Comparison of ENCODE assay signal across 28 mouse cellular contexts in genomic region chr5:143266794-143267193, GRCm38 (mm10). TPM values are rescaled to one million over a fixed set of nuclear protein-coding genes. Genes with fewer than 3 reads are reported as not detected.
DNase-seq lines count a peak whose midpoint lies in the region; ATAC-seq lines count a peak whose summit lies in the region.
"Had no signal": no experiment of that assay in that cellular context is flagged by ENCODE, and none has a peak within 500 bp of the region (broad histone marks: within the 10 kb centered on the region; RNA-seq: fewer than 3 reads in every experiment).

No protein-coding gene starts in this region.

- no peaks in the 10 kb centered on the region for H3K9me3 ChIP-seq in hindbrain, embryonic 13.5 days
- no peaks in the 10 kb centered on the region for H3K9me3 ChIP-seq in hindbrain, embryonic 14.5 days (ENCODE audit: control insufficient read depth, low read length)
- H3K9me3 ChIP-seq: embryonic facial prominence, embryonic 10.5 days; embryonic facial prominence, embryonic 12.5 days; forebrain, embryonic 13.5 days; forebrain, embryonic 15.5 days; G1E had no signal

- peaks cover 33% of the 10 kb centered on the region for H3K36me3 ChIP-seq in hindbrain, embryonic 13.5 days
- peaks cover 32% of the 10 kb centered on the region for H3K36me3 ChIP-seq in hindbrain, embryonic 14.5 days (replicated peaks; ENCODE audit: control insufficient read depth, insufficient read depth)

- DNase-seq in hindbrain, embryonic 14.5 days (ENCODE audit: low spot score), result no peak
- DNase-seq in brain, adult 2 months (ENCODE audit: low read depth, low spot score), result peak; percentile 49
- DNase-seq in fibroblast of lung, adult 2 months (ENCODE audit: low read depth), result peak; percentile 8
- no peak for DNase-seq in heart, adult 9 months (ENCODE audit: low spot score in 2 of 2)
- no peak for DNase-seq in spleen, adult 12 weeks (ENCODE audit: low spot score)
- DNase-seq: adrenal gland, adult 8-10 months; adrenal gland, postnatal 14 days; adrenal gland, postnatal 36 days; B cell, adult 2 months; cerebellum, adult 11 months; cerebellum, adult 18-20 months; cerebellum, adult 8-10 months; cerebellum, adult 9-11 months; forebrain, postnatal 0 days had no signal

- H3K9ac ChIP-seq in hindbrain, embryonic 13.5 days, result 0 out of 2 replicates have a peak overlapping the region, but pooled peaks have one; percentile 24
- no peak overlapping the region for H3K9ac ChIP-seq in hindbrain, embryonic 14.5 days
- H3K9ac ChIP-seq: embryonic facial prominence, embryonic 12.5 days; forebrain, embryonic 13.5 days; forebrain, embryonic 15.5 days; forebrain, postnatal 0 days had no signal

- 86% methylated on average over 6 of the region's 6 CpGs for WGBS in hindbrain, embryonic 13.5 days
- WGBS in hindbrain, embryonic 14.5 days, result 92% methylated on average over 6 of the region's 6 CpGs

- H3K27ac ChIP-seq in hindbrain, embryonic 13.5 days, result no peak overlapping the region
- H3K27ac ChIP-seq in hindbrain, embryonic 14.5 days, result no peak overlapping the region
- H3K27ac ChIP-seq: embryonic facial prominence, embryonic 10.5 days; embryonic facial prominence, embryonic 12.5 days; forebrain, embryonic 13.5 days; forebrain, embryonic 15.5 days had no signal

- H3K4me2 ChIP-seq in hindbrain, embryonic 13.5 days, result no peak overlapping the region
- no peak overlapping the region for H3K4me2 ChIP-seq in hindbrain, embryonic 14.5 days (replicated peaks)
- H3K4me2 ChIP-seq: embryonic facial prominence, embryonic 12.5 days; forebrain, embryonic 13.5 days; forebrain, embryonic 15.5 days had no signal

- peaks cover 48% of the 10 kb centered on the region for H3K4me1 ChIP-seq in hindbrain, embryonic 13.5 days (replicated peaks)
- peaks cover 22% of the 10 kb centered on the region for H3K4me1 ChIP-seq in hindbrain, embryonic 14.5 days (replicated peaks; ENCODE audit: control insufficient read depth, insufficient read depth, low read length)

- no peaks in the 10 kb centered on the region for H3K27me3 ChIP-seq in hindbrain, embryonic 13.5 days
- H3K27me3 ChIP-seq in hindbrain, embryonic 14.5 days (ENCODE audit: control insufficient read depth, insufficient read depth, low read length), result no peaks in the 10 kb centered on the region
- H3K27me3 ChIP-seq: CH12.LX; embryonic facial prominence, embryonic 12.5 days; forebrain, embryonic 13.5 days; forebrain, embryonic 15.5 days; Patski had no signal

- H3K4me3 ChIP-seq in hindbrain, embryonic 13.5 days, result no peak overlapping the region
- no peak overlapping the region for H3K4me3 ChIP-seq in hindbrain, embryonic 14.5 days (replicated peaks; ENCODE audit: low read length)
- H3K4me3 ChIP-seq: embryonic facial prominence, embryonic 10.5 days; embryonic facial prominence, embryonic 12.5 days; forebrain, embryonic 13.5 days; forebrain, embryonic 15.5 days had no signal

- ATAC-seq in hindbrain, embryonic 13.5 days (ENCODE audit: low FRiP score), result no peak
- ATAC-seq in hindbrain, embryonic 14.5 days (ENCODE audit: low FRiP score), result no peak
- ATAC-seq: activated CD4-positive, CD25-positive, alpha-beta regulatory T cell, adult 4 months; CD4-positive, CD25-positive, alpha-beta regulatory T cell, adult 4 months; forebrain, embryonic 13.5 days; forebrain, embryonic 15.5 days; forebrain, postnatal 0 days; Patski had no signal

RNA-seq across cellular contexts. Expression of gene Zfp316, which starts 3.0 kb away (rescaled TPM):
- polyA plus RNA-seq in hindbrain, embryonic 13.5 days (2015; fragmentation: Nextera tagmentation; extraction: Ambion mirVana), result 9.0 and 9.4 TPM in 2 replicates
- polyA plus RNA-seq in hindbrain, embryonic 14.5 days (2014; fragmentation: Nextera tagmentation; extraction: Ambion mirVana), result 5.5 and 6.4 TPM in 2 replicates

RNA-seq across cellular contexts. Expression of gene Zfp853, which starts 26.6 kb away (rescaled TPM):
- 0.18 TPM in 1 of 2 replicates, not detected in the other for polyA plus RNA-seq in hindbrain, embryonic 13.5 days (2015; fragmentation: Nextera tagmentation; extraction: Ambion mirVana)
- polyA plus RNA-seq in hindbrain, embryonic 14.5 days (2014; fragmentation: Nextera tagmentation; extraction: Ambion mirVana), result 0.23 and 0.43 TPM in 2 replicates
- polyA plus RNA-seq: activated CD4-positive, CD25-positive, alpha-beta regulatory T cell, adult 4 months; CD4-positive, CD25-positive, alpha-beta regulatory T cell, adult 4 months; embryonic facial prominence, embryonic 10.5 days; forebrain, embryonic 11.5 days; forebrain, embryonic 13.5 days; forebrain, embryonic 15.5 days; Patski had no signal

RNA-seq across cellular contexts. Expression of gene Zfp12, which starts 31.8 kb away (rescaled TPM):
- 22.8 and 23.4 TPM in 2 replicates for polyA plus RNA-seq in hindbrain, embryonic 13.5 days (2015; fragmentation: Nextera tagmentation; extraction: Ambion mirVana)
- polyA plus RNA-seq in hindbrain, embryonic 14.5 days (2014; fragmentation: Nextera tagmentation; extraction: Ambion mirVana), result 21.6 and 24.8 TPM in 2 replicates

RNA-seq across cellular contexts. Expression of gene Spdye4a, which starts 40.1 kb away (rescaled TPM):
- polyA plus RNA-seq in hindbrain, embryonic 13.5 days (2015; fragmentation: Nextera tagmentation; extraction: Ambion mirVana), result not detected in 2 replicates
- not detected in 2 replicates for polyA plus RNA-seq in hindbrain, embryonic 14.5 days (2014; fragmentation: Nextera tagmentation; extraction: Ambion mirVana)
- polyA plus RNA-seq: activated CD4-positive, CD25-positive, alpha-beta regulatory T cell, adult 4 months; brain, embryonic 14.5 days; CD4-positive, CD25-positive, alpha-beta regulatory T cell, adult 4 months; cortical plate, adult 2 months; embryonic facial prominence, embryonic 10.5 days; embryonic facial prominence, embryonic 12.5 days; embryonic facial prominence, embryonic 14.5 days; forebrain, embryonic 11.5 days; forebrain, embryonic 13.5 days; forebrain, embryonic 15.5 days; forebrain, postnatal 0 days; G1E; Patski had no signal

RNA-seq across cellular contexts. Expression of gene E130309D02Rik, which starts 48.4 kb away (rescaled TPM):
- polyA plus RNA-seq in hindbrain, embryonic 13.5 days (2015; fragmentation: Nextera tagmentation; extraction: Ambion mirVana), result 34.8 and 36.2 TPM in 2 replicates
- polyA plus RNA-seq in hindbrain, embryonic 14.5 days (2014; fragmentation: Nextera tagmentation; extraction: Ambion mirVana), result 24.6 and 25.4 TPM in 2 replicates

Comparison
In these comparisons a context has a peak if more than half of its experiments do, and no peak if none do; other contexts are left out.
1. DNase-seq: peak in brain, adult 2 months (single experiment) and fibroblast of lung, adult 2 months (single experiment); none in hindbrain, embryonic 14.5 days (single experiment), heart, adult 9 months (0 of 2) and spleen, adult 12 weeks (single experiment).